Mouse (Mus musculus) liver, embryonic 14.5 days (tissue): ENCODE data around the gene Hpcal1. TPM values are rescaled to one million over a fixed set of nuclear protein-coding genes. Genes with fewer than 3 reads are reported as not detected.

Experiments used
- polyA plus RNA-seq, 2 experiments: library from polyadenylated mRNA; depleted of rRNA in 1 of 2; stranded (reverse) in 1 of 2; unstranded in 1 of 2; fragments of >200 nt; fragmentation: Nextera tagmentation in 1 of 2; extraction: Ambion mirVana in 1 of 2; gene quantifications; 2 replicates each; pipeline versions ENCODE4 v1.2.1 to v1.2.3; 2012 to 2014

Gene Hpcal1
- polyA plus RNA-seq, 2 experiments, result 13.6 to 16.6 TPM

Other genes starting within 250 kb of the Hpcal1 start
- gene Odc1, start 146.1 kb upstream of the Hpcal1 start, polyA plus RNA-seq (2012; rRNA removed), result 367 and 457 TPM in 2 replicates
- 444 and 509 TPM in 2 replicates for gene Odc1, start 146.1 kb upstream of the Hpcal1 start, polyA plus RNA-seq (2014; fragmentation: Nextera tagmentation; extraction: Ambion mirVana)